9 mouse cellular contexts compared by ENCODE assay signal in genomic region chr13:97911013-97911412, GRCm38 (mm10).
A peak's percentile ranks its signal among the peaks of the same experiment; 100 is the strongest.
DNase-seq lines count a peak whose midpoint lies in the region; ATAC-seq and TF ChIP-seq lines count a peak whose summit lies in the region.
"Had no signal": no experiment of that assay in that cellular context is flagged by ENCODE, and none has a peak within 500 bp of the region (broad histone marks: within the 10 kb centered on the region; RNA-seq: fewer than 3 reads in every experiment).

No protein-coding gene starts in this region.

- no peaks in the 10 kb centered on the region for H3K9me3 ChIP-seq in heart, embryonic 13.5 days
- H3K9me3 ChIP-seq: lung, embryonic 15.5 days had no signal

- no peak for ATAC-seq in heart, embryonic 13.5 days (ENCODE audit: extremely low read depth, insufficient number of reproducible peaks, low FRiP score, low TSS enrichment)
- no peak for ATAC-seq in megakaryocyte-erythroid progenitor cell, adult 5-6 weeks (replicated peaks; ENCODE audit: low FRiP score, low TSS enrichment, poor library complexity, severe bottlenecking)
- ATAC-seq in cerebellum, adult (ENCODE audit: insufficient number of reproducible peaks, low FRiP score, low TSS enrichment) = no peak

- peaks cover 5% of the 10 kb centered on the region; the same call in 1 of the 2 replicates for H3K4me1 ChIP-seq in heart, embryonic 13.5 days

- peak overlapping the region; percentile 43 for H3K4me2 ChIP-seq in heart, embryonic 13.5 days
- H3K4me2 ChIP-seq: lung, embryonic 15.5 days had no signal

- H3K9ac ChIP-seq in heart, embryonic 13.5 days = no peak overlapping the region
- H3K9ac ChIP-seq: lung, embryonic 15.5 days had no signal

- intact Hi-C loops in gastrocnemius, adult 2 months (cut with DNase I) = no loop called here

- no peak for TF ChIP-seq CTCF in gastrocnemius, adult 2 months (IDR thresholded peaks at IDR 0.05)

- no peaks in the 10 kb centered on the region for H3K36me3 ChIP-seq in heart, embryonic 13.5 days
- H3K36me3 ChIP-seq: lung, embryonic 15.5 days had no signal

- H3K27ac ChIP-seq in heart, embryonic 13.5 days (replicated peaks) = peak overlapping the region; percentile 21; the same call in 1 of the 2 replicates
- H3K27ac ChIP-seq in gastrocnemius, adult 2 months = no peak overlapping the region
- H3K27ac ChIP-seq: lung, embryonic 15.5 days had no signal

- no peak for DNase-seq in heart, postnatal 4 days
- peak; percentile 69 for DNase-seq in forelimb bud, embryonic 11.5 days (ENCODE audit: low read depth, low spot score)
- peak; percentile 60 to 68 for DNase-seq in left cerebral cortex, adult 18-20 months (ENCODE audit: low spot score in 2 of 2)
- peak; percentile 15 for DNase-seq in retina, postnatal 1 day
- DNase-seq in gastrocnemius, adult 2 months = no peak

- 34% methylated on average over 10 of the region's 10 CpGs for WGBS in heart, embryonic 13.5 days

- H3K4me3 ChIP-seq in heart, embryonic 13.5 days = no peak overlapping the region
- no peak overlapping the region; the same call in 1 of the 2 replicates for H3K4me3 ChIP-seq in gastrocnemius, adult 2 months
- H3K4me3 ChIP-seq: lung, embryonic 15.5 days had no signal

- no peaks in the 10 kb centered on the region for H3K27me3 ChIP-seq in heart, embryonic 13.5 days (replicated peaks)
- H3K27me3 ChIP-seq: lung, embryonic 15.5 days had no signal

Comparison
In these comparisons a context has a peak if more than half of its experiments do, and no peak if none do; other contexts are left out.
1. DNase-seq: peak in forelimb bud, embryonic 11.5 days (single experiment), left cerebral cortex, adult 18-20 months (2 of 2) and retina, postnatal 1 day (single experiment); none in heart, postnatal 4 days (single experiment) and gastrocnemius, adult 2 months (single experiment).